Mouse (Mus musculus) embryonic stem cell, embryonic (primary cell): Measurements from ENCODE around the gene Alb.

ENCODE experiments used
- CTCF ChIA-PET, 4 experiments: fragments of 300-600 bp in 2 of 4; fragments of 350-600 bp in 2 of 4; sonication (Branson Sonifier 250); formaldehyde crosslinking; loops; one replicate each; lab custom pipeline; 2022; ENCODE audit warnings: inconsistent platforms in 2 of 4; lab: Charles Lee
- POLR2A ChIA-PET, 4 experiments: fragments of 300-600 bp in 2 of 4; fragments of 350-600 bp in 2 of 4; sonication (Branson Sonifier 250); formaldehyde crosslinking; loops; one replicate each; lab custom pipeline; 2022; ENCODE audit warnings: antibody characterized with exemption in 4 of 4, inconsistent platforms in 1 of 4; lab: Charles Lee

The Alb gene

DNA sequence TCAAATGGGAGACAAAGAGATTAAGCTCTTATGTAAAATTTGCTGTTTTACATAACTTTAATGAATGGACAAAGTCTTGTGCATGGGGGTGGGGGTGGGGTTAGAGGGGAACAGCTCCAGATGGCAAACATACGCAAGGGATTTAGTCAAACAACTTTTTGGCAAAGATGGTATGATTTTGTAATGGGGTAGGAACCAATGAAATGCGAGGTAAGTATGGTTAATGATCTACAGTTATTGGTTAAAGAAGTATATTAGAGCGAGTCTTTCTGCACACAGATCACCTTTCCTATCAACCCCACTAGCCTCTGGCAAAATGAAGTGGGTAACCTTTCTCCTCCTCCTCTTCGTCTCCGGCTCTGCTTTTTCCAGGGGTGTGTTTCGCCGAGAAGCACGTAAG, at the start of gene Alb:
Gene Alb, plus strand, starts transcription at position 279 of the 400 bp plus-strand sequence.
- ChIA-PET POLR2A (no interaction called here), CTCF (no interaction called here)

DNA sequence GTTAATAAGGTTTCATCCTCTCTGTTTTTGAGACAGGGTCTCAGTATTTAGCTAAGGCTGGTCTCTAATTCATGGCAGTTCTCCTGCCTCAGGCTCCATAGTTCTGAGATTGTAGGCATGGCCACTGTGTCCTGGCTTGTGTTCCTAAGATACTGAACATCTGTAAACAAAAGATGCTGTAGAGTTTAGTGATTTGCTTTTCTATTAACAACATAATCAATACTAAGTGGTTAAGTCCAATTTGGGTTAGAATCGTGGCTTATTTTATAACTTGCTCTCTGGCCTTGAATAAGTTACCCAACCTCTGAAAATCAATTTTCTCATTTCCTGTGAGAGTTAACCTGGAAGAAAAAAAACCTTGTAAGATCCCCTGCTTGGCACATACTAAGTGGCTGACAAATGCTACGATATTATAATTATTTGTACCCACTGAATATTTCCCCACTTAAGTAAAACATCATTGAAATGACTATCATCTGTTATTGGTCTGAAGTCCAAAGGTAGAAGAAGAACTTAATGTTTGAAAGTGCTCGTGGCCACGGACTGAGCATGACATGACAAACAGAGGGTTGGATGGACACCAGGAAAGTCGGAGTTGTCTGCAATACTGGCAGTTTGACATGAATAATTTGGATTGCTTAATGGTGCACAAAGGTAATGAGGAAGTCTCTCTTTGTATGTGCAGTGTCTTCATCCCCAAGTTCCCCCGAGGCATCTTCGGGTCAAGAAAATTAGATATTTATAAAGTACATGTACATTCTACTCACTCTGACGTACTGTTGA, 46.4 kb upstream of the Alb start:
- POLR2A ChIA-PET: no interaction called here
- CTCF ChIA-PET: no interaction called here

DNA sequence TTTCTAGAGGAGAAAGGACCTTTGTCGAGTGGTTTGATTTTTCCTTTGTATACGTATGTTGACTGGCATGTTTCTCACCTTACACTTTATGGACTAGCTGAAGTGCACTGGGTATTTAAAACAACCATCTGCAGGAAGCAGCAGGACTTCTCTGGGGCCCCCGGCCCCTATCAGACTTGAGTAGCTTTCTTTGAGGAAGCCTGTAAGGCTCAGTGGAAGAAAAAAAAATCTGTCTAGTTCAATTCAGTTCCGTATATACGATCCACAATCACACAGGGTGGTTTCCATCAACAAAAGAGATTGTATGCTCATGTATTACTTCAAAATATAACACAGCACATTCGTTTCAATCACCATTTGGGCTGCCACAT, 45.8 kb upstream of the Alb start:
- CTCF ChIA-PET: no interaction called here
- POLR2A ChIA-PET: no interaction called here

DNA sequence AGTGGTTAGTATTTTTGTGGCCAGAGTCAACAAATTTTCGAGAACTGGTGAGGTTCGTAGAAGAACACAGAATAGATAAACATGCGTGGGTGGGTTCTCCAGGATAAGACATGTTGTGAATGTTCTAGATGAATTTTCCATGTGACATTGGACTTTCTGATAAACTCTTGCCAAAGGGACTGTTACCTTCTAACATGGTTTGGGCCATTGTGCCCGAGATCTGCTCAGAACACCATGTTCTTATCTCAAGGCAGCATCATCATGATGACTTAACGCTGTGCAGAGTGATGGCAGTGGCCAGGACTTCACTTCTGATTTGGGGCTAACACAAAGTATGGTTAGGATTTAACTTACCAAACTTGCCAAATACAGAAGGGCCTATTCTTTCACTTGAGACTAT, 36.1 kb upstream of the Alb start:
- POLR2A ChIA-PET: no interaction called here
- CTCF ChIA-PET: no interaction called here

DNA sequence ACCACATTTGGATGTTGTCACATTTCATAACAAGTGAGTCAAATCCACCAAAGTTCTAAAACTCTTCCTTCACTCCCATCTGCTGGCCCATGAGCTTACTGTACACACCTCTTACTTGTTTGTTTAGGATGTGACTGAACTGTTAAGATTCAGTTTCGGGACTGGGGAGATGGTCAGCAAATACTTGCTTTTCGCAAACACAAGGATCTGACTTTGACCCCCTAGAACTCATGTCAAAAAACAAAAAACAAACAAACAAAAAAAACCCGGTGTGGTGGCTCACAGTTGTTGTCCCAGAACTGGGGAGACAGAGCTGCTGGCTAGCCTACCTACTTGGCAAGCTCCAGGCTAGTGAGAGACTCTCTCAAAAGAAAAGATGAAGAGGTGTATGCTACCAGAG, 35.5 kb upstream of the Alb start:
- CTCF ChIA-PET: no interaction called here

DNA sequence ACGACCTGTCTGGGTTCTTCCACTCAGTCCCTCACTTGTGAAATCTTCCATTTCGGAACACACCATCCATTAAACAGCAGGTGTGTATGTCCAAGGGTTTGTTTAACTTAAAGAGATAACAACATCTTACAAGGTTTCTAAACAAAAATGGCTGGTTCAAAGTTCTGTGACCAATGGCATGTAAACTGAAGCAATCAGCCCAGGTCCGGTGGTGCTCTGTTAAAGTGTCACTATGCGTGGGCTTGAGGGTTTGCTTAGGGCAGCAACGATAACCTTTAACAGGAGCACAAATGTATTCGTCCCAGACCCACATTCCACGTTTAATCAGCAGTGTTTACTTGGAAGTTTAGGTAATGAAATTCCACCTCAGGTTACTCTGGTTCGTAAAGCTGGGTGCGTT, 29.6 kb upstream of the Alb start:
- CTCF ChIA-PET: interaction anchor here in 1 of 4 experiments (0.6 kb wide), 1 partner anchor 608 kb away, joined by 5 read pairs; no protein-coding TSS in a partner anchor
- POLR2A ChIA-PET: no interaction called here

More for the DNA sequence above, 35.5 kb upstream of the Alb start:
- POLR2A ChIA-PET: no interaction called here

DNA sequence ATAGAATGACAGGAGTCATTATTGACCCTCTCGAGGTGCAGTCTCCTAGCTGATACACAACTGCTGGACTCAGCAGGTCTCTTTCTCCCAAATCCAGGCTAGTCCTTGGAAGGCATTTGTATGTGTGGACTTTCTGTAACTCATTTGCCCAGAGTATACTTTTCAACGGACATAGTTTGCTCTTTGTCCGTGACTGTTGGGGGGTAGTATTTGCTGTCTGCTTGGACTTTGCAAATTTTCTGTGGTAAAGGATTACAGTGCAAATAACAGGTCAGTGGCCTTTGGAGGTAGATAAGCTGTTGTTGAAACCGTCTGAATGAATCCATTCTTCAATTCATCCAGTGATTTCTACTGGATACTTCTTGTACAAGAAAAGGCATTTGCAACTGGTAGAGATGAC, 21.5 kb upstream of the Alb start:
- ChIA-PET CTCF (no interaction called here), POLR2A (no interaction called here)

DNA sequence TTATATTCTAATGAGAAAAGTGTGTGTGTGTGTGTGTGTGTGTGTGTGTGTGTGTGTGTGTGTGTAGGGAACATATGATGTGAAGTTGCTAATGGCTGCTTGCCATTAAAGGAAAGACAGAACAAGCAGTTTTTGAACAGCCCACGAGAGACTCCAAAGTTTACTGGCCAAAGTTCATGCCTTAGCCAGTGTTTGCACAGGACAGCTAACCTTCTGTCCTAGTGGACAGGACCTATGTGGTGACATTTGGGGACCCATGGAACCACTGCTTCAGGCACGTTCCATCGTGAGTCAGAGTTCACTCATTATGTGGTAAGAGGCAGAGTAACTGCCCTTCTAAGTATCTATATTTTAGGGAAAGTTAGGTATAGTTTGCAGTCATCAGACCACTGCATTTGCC, 13.1 kb upstream of the Alb start:
- ChIA-PET CTCF (no interaction called here), POLR2A (no interaction called here)

DNA sequence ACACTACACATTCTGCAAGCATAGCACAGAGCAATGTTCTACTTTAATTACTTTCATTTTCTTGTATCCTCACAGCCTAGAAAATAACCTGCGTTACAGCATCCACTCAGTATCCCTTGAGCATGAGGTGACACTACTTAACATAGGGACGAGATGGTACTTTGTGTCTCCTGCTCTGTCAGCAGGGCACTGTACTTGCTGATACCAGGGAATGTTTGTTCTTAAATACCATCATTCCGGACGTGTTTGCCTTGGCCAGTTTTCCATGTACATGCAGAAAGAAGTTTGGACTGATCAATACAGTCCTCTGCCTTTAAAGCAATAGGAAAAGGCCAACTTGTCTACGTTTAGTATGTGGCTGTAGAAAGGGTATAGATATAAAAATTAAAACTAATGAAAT, 10.7 kb upstream of the Alb start:
- ChIA-PET CTCF (interaction anchor here in 1 of 4 experiments (0.6 kb wide), 1 partner anchor 1932 kb away, joined by 3 read pairs; no protein-coding TSS in a partner anchor), POLR2A (no interaction called here)

DNA sequence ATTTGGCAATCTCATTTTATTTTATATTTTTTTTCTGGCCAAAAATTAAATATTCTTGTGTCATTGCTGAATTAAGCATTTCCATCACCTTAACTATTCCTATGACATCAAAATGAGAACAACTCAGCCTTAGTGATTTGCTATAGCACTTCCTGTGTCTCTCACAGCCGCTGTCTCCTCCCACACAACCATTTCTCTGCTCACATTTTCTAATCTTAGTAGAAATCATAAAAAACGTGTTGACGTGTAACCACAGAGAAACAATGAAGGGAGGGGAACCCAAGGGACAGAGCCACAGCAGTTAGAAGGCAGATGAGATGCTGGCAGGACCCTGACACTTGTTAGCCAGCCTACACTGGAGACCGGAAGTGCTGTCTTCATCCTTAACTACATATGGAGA, 8.0 kb upstream of the Alb start:
- ChIA-PET POLR2A (no interaction called here), CTCF (no interaction called here)

DNA sequence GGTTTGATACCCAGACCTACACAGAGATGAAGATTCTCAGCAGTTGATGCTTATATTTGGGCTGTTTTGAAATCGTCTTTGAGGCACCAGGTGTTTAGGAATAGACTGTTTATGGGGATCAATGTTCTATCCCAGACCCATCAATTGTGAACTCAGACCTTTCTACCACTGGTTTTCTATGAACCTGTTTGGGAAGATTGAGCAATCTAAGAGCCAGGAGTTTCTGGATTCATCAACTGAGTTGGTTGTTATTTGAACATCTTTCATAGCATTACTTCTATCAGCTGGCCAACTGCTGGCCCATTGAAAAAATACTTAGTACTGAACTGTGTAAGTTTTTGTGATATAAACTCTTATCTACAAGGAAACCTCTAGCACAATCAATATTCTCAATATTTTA, 3.5 kb upstream of the Alb start:
- ChIA-PET POLR2A (no interaction called here), CTCF (no interaction called here)

DNA sequence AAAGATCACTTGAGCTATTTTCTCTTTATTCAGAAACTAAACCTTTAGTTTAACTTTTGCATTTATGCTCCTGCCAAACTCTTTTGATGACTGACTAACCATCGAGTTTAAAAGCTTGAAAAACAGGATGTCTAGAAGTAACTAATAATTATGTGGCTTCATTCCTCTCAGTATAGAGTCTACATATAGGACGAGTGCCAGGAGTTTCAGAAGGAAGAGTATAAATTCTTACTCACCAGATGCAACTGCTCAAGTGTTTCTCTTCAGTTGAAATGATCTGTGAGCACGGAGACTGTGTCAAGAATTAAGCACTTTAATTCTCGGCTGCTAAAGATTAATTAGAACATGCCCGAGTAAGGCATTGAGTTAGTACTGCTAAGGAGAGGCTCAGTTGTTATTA, 2.0 kb upstream of the Alb start:
- ChIA-PET POLR2A (no interaction called here), CTCF (no interaction called here)

DNA sequence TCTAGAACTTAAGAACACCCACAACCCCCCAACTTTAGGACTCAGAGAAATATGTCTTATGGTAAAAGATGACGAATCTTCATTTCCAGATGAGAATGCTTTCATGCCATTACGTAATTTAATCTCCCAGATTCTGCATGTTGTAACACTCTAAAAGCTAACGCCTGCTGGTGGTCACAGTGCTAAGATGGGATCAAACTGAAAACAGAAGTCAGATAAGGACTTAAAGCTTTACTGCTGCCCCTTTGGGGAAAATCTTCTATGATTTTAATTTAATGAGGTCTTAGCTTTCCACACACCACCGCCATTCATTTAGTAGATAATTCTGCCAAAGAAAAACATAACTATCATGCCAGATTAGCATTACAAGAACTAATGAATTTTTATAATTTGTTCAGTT, 6.1 kb downstream of the Alb start:
- ChIA-PET CTCF (no interaction called here), POLR2A (no interaction called here)

DNA sequence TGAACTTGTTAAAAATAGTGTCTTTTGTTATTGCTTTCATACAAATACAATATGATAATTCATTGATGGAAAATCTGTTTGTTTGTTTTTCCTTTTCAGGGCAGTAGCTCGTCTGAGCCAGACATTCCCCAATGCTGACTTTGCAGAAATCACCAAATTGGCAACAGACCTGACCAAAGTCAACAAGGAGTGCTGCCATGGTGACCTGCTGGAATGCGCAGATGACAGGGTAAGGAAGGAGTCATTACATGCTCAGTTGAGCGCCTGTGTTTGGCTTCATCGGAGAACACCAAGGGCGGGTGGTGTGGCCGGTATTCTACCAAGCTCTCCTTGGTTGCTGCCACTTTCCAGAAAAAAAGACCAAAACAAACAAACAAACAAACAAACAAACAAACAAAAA, 6.5 kb downstream of the Alb start:
- ChIA-PET POLR2A (no interaction called here), CTCF (no interaction called here)

DNA sequence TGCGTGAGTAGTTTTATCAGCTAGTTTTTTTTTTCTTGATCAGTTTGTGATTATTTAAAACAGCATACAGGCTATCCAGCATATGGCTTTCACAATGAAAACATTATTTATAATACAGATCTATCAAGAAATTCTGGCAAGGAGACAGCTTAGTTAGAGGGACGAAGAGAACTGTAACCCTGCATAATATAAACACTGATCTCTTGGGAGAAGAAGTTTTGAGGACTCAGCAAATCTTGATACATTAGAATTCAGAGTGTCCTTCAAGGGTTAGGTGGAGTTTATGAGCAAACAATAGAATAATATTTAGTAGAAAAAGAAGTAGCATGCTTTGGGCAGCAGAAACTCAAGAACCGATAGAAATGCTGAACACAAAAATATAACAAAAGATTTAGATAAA, 10.1 kb downstream of the Alb start:
- ChIA-PET POLR2A (no interaction called here), CTCF (no interaction called here)

DNA sequence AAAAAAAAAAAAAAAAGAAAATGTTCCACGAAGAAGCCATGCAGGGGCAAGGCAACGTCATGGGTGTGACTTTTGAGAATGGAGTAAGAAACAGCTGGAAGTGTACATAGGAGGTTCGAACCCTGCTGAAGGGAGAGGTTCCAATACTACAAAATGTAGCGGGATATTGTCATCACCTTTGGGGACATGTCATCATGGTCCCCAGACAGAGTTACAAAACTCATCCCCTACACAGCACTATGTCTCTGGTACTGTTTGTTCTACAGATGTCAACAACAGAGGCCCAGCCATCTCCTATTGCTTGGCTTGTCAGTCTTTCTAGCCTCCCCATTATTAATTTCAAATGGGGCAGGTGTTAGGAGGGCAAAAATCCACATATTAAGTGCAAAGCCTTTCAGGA, 13.2 kb downstream of the Alb start:
- ChIA-PET POLR2A (no interaction called here), CTCF (no interaction called here)

DNA sequence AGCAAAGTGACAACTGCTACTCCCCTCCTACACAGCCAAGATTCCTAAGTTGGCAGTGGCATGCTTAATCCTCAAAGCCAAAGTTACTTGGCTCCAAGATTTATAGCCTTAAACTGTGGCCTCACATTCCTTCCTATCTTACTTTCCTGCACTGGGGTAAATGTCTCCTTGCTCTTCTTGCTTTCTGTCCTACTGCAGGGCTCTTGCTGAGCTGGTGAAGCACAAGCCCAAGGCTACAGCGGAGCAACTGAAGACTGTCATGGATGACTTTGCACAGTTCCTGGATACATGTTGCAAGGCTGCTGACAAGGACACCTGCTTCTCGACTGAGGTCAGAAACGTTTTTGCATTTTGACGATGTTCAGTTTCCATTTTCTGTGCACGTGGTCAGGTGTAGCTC, 13.7 kb downstream of the Alb start:
- ChIA-PET POLR2A (no interaction called here), CTCF (no interaction called here)

DNA sequence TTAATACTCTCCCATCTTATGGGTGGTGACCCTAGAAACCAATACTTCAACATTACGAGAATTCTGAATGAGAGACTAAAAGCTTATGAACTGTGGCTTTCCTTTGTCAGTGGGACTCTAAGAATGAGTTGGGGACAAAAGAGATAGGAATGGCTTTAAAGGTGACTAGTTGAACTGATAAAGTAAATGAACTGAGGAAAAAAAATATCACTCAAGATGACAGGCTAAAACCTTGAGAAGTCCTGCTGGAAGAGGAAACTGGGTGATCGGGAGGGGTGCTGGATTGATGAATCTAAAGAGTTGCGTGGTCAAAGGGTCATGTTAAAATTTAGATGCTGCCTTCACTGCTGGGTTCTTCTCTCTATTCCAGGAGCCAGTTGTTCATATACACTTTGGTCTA, 16.0 kb downstream of the Alb start:
- POLR2A ChIA-PET: no interaction called here
- CTCF ChIA-PET: no interaction called here

DNA sequence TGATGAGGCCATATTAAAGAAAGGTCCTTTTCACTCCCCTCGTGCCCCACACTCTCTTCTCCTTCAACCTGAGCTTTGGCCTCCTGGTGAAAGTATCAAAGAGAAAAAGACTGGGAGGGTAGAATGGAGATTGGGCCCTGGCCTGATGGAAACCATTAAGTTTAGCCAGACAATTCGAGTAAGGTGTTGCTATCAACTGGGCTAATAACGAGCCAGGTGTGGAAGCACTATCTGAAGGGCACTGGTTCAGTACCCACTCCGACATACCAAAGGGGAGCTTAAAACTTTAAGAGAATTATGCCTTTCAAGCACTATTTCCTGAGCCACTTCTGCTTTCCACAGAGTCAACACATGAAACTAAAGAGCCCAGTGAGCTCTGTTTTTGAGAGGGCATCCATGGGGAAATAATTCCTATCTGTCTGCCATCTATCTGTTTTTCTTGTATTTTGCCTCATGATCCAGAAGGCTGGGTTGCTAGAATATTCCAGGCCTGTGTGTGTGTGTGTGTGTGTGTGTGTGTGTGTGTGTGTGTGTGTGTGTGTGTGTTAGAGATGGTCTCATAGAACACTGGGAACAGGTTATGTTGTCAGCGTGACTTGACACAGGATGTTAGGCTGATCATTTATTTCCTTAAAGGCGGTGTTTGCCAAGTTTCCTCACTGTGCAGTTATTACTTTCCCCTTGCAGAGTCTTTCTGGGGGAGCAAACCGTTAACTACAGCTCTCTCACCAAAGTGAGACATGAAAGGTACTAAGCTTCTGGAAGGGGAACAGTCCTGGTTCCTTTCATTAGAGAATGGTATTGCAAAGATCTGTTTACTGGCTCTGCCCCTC, 16.8 kb downstream of the Alb start:
- ChIA-PET CTCF (no interaction called here), POLR2A (no interaction called here)

DNA sequence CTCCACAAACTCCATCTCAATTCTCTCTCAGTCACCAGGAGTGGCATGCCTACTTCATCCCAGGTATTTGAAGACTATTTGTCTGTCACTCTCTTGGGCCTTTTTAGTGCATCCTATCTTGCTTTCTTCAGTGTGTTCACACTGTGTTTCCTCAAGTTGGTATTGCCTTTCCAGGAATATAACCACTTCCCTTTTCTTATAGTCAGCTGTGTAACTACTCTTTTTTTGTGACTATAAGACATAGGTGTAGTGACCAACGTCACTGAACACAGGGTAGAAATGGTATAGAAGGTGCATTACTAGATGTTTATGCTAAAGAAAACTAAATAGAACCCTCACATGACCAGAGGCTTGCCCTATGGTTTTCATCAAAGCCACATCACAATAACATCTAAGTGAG, 18.2 kb downstream of the Alb start:
- CTCF ChIA-PET: no interaction called here
- POLR2A ChIA-PET: no interaction called here

DNA sequence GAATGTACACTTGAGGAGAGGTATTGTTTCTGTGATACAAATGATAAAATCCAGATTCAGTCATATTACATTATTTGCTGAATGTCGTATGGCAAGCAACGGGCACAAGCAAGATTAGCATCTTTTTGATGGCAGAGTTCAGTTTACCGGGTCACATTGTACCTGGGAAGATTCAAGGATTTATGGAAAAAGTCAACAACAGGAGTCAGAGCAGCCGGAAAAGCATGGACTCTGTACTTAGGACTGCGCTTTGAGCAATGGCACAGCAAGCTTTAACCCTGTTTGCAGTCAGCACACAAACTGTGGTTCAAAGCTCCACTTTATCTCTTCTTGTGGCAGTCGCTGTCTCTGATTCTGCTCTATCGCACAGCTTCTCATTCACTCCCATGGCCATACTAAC, 24.9 kb downstream of the Alb start:
- CTCF ChIA-PET: no interaction called here
- POLR2A ChIA-PET: no interaction called here
